Mouse (Mus musculus) layer of hippocampus, adult 8-10 months (tissue): ENCODE measurements around the gene Myo18b. TPM values are rescaled to one million over a fixed set of nuclear protein-coding genes. Genes with fewer than 3 reads are reported as not detected.

Source experiments
- DNase-seq, 2 experiments: peaks; one replicate each; pipeline ENCODE4 v3.0.0; 2022; ENCODE audit warnings: low spot score in 2 of 2
- total RNA-seq, 4 experiments: library from RNA; stranded (reverse); gene quantifications; 2 replicates each; pipeline ENCODE4 v1.2.4; 2022

Gene Myo18b
- total RNA-seq, 4 experiments from 2014 or later: 1.5 to 2.1 (median 1.8) TPM

- DNase-seq: no peak
These were observed 216.9 kb downstream of the Myo18b start for GRCm38 (mm10) chr5:112679251-112679650.

GRCm38 (mm10) chr5:112678153-112678552 lies 218.0 kb downstream of the Myo18b start:
- no peak for DNase-seq

GRCm38 (mm10) chr5:112674806-112675205 lies 221.4 kb downstream of the Myo18b start:
- DNase-seq: no peak

- DNase-seq: no peak
These were observed 223.7 kb downstream of the Myo18b start for GRCm38 (mm10) chr5:112672457-112672856.

- DNase-seq: no peak
These were observed 224.2 kb downstream of the Myo18b start for GRCm38 (mm10) chr5:112671961-112672360.

GRCm38 (mm10) chr5:112667153-112667552 lies 229.0 kb downstream of the Myo18b start:
- peak; percentile 48 to 57 for DNase-seq

- DNase-seq: no peak
These were observed 230.5 kb downstream of the Myo18b start for GRCm38 (mm10) chr5:112665661-112666060.

- no peak for DNase-seq
These were observed 232.5 kb downstream of the Myo18b start for GRCm38 (mm10) chr5:112663701-112664100.

- DNase-seq: no peak
These were observed 235.2 kb downstream of the Myo18b start for GRCm38 (mm10) chr5:112660924-112661431.

GRCm38 (mm10) chr5:112659295-112659694 lies 236.9 kb downstream of the Myo18b start:
- no peak for DNase-seq

- no peak for DNase-seq
These were observed 239.4 kb downstream of the Myo18b start for GRCm38 (mm10) chr5:112656811-112657210.

- no peak for DNase-seq
These were observed 240.1 kb downstream of the Myo18b start for GRCm38 (mm10) chr5:112655986-112656541.

- no peak for DNase-seq
These were observed 240.6 kb downstream of the Myo18b start for GRCm38 (mm10) chr5:112655529-112655928.

- no peak for DNase-seq
These were observed 244.1 kb downstream of the Myo18b start for GRCm38 (mm10) chr5:112652036-112652435.

- no peak for DNase-seq
These were observed 246.9 kb downstream of the Myo18b start for GRCm38 (mm10) chr5:112649164-112649702.

GRCm38 (mm10) chr5:112646871-112647270 lies 249.3 kb downstream of the Myo18b start:
- DNase-seq: no peak

GRCm38 (mm10) chr5:112645535-112645934 lies 250.6 kb downstream of the Myo18b start:
- no peak for DNase-seq

GRCm38 (mm10) chr5:112643533-112644272 lies 252.5 kb downstream of the Myo18b start:
- DNase-seq: peak; percentile 59 to 76

GRCm38 (mm10) chr5:112642731-112643130 lies 253.4 kb downstream of the Myo18b start:
- DNase-seq: no peak

GRCm38 (mm10) chr5:112641770-112642169 lies 254.4 kb downstream of the Myo18b start:
- no peak for DNase-seq

GRCm38 (mm10) chr5:112641131-112641530 lies 255.0 kb downstream of the Myo18b start:
- no peak for DNase-seq

GRCm38 (mm10) chr5:112640651-112641050 lies 255.5 kb downstream of the Myo18b start:
- no peak for DNase-seq
